Mouse (Mus musculus) thymus, postnatal 4 days (tissue): Measurements from ENCODE around the gene Cd27.
"Not testable (repeated sequence)": the region's sequence is repeated elsewhere in the genome, so short reads cannot be mapped to it uniquely, and the experiment has no call there.

Experiments
- DNase-seq: peaks from one replicate; pipeline ENCODE4 v3.0.0; 2021

Gene Cd27

DNA sequence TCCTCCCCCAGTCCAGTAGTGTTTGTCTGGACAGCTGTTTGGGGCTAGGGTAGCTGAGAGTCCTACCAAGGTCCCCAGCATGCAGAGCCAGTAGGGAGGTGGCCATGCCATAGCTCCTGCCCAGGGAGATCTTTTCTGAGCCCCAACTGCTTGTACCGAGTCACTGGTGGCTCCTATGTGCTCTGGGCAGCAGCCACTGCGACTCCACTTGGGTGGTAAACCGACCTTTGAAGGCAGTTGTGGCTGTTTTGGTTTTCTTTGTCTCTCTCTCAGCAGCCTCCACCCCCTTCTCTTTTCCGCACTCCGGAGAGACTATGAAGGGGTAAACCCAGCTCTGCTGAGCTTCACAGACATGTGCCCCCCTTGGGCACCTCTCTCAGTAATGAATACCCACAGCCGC is at the start of gene Cd27:
Cd27 (minus strand) TSS at position 229 of the 400 bp plus-strand sequence.
- peak; percentile 80 for DNase-seq

DNA sequence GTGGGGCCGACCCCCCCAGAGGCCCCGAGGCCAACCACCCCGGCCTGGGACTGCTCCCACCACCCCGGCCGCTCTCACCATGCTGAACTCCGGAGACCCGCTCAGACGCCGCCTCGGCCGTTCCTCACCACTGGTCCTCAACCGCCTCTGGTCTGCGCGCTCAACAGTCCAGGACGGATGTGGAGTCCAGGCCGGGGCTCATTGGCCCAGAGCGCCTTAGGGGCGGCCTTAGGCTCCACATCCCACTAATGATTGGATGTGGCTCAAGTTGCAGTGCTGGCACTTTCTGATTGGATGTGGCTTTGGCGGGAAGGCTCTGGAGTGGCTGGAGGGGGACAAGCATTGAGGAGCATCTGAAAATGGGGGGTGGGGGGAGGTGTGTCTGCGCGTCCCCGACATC is 49.1 kb upstream of the Cd27 start, which contains the start of gene Tuba3a:
Tuba3a (minus strand) TSS at position 153 of the 400 bp plus-strand sequence.
- DNase-seq: no peak

DNA sequence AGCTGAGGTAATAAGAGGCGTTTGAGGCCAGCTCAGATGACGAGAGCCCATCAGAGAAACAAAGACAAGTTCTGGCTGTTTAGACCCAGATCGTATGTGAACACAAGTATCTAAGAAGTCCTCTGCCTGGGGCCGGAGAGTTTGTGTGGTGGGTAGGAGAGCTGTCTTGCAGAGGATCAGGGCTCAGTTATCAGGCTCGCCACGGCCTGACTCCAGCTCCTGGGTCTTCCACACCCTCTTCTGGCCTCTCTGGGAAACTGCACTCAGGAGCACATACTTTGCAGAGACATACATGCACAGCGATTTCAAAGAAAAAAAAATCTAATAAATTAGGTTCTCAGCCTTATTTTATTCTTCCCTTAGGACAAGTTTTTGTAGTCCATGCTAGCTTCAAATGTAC is 47.9 kb upstream of the Cd27 start:
- DNase-seq: no peak

DNA sequence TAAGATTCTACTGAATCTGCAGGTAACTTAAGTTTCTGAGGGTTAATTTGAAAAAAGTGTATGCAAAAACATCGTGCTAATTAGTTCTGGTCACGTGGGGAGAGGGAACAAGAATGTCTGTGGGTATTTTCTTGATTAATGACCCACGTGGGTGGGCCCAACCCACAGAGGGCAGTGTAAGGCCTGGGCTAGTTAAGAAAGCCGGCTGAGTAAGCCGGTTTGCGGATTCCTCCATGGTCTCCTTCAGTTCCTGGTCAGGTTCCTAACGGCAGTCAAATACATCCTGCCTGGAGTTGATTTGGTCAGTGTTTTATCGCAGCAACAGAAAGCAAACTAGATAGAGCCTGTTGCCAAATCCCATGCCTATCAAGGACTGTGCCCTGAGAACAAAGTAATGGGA is 47.4 kb upstream of the Cd27 start:
- no peak for DNase-seq

DNA sequence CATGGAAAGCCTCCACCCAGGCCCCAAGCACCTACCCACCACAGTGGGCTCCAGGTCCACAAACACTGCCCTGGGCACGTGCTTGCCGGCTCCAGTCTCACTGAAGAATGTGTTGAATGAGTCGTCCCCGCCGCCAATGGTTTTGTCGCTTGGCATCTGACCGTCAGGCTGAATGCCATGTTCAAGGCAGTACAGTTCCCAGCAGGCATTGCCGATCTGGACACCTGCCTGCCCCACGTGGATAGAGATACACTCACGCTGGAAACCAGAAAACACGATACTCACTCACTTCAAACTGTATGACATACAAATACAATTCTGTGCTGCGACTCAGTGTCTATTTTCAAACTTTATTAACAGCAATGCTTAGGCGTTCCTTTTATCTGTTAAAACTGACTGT is 45.9 kb upstream of the Cd27 start:
- not testable (repeated sequence) for DNase-seq

DNA sequence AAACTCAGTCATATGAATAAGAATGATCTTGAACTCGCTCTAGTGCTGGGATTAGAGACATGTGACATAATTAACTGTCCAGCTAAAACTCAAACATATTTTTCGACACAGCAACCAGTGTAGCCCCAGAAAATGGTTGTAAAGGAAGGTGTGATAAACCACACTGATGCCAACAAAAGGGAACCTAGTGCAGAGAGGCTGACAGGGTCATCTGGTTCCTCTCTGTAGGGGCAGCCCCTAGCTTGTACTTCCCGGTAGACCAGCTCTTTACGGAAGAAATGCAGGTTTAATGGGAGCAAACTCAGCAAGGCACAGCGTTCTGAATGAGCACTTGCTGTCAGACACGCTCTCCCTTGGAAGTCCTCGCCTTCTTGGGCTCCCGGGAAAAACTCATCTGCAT is 42.9 kb upstream of the Cd27 start:
- DNase-seq: no peak

DNA sequence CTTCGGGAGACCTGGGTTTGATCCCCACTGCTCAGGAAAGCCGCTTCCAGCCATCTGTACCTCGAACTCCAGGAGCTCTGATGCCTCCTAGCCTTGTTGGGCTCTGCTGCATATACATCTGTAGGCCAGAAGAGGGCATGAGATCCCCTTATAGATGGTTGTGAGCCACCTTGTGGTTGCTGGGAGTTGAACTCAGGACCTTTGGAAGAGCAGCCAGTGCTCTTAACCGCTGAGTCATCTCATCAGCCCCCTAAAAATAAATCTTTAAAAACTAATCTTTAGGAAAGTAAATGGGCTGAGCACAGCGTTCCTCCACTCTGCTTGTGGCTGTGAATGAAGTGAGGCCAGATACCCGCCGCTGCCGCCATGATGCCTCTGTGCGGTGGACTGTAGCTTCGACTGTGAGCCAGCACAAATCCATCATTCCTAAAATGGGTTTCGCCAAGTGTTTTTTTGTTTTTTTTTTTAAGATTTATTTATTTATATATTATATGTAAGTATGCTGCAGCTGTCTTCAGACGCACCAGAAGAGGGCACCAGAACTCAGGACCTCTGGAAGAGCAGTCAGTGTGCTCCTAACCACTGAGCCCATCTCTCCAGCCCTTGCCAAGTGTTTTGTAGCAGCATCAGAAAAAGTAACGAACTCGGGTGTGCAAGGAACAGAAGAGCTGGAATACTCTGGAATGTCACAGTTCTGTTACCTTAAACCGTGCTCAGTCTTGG is 38.2 kb upstream of the Cd27 start:
- peak; percentile 73 for DNase-seq

DNA sequence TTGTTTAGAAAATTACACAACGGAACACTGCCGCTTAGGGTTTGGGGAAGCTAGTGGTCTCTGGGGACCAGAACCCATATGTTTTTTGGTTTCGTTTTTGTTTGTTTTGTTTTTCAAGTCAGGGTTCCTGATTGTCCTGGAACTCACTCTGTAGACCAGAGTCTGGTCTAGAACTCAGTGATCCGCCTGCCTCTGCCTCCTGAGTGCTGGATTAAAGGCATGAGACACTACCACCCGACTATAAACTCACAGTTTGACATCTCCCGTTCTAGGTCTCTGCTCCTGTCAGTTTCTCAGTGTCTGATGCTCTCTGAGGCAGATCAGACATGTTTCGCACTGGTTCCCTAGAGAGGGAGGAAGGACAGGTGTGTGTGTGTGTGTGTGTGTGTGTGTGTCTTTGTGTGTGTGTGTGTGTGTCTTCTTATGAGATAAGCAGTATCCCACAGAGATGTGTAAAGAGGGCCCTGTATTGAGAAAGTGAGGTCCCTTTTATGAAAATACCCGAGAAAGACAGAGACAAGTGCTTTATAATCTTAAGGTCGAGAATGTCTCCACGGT is 35.5 kb upstream of the Cd27 start:
- DNase-seq: no peak

DNA sequence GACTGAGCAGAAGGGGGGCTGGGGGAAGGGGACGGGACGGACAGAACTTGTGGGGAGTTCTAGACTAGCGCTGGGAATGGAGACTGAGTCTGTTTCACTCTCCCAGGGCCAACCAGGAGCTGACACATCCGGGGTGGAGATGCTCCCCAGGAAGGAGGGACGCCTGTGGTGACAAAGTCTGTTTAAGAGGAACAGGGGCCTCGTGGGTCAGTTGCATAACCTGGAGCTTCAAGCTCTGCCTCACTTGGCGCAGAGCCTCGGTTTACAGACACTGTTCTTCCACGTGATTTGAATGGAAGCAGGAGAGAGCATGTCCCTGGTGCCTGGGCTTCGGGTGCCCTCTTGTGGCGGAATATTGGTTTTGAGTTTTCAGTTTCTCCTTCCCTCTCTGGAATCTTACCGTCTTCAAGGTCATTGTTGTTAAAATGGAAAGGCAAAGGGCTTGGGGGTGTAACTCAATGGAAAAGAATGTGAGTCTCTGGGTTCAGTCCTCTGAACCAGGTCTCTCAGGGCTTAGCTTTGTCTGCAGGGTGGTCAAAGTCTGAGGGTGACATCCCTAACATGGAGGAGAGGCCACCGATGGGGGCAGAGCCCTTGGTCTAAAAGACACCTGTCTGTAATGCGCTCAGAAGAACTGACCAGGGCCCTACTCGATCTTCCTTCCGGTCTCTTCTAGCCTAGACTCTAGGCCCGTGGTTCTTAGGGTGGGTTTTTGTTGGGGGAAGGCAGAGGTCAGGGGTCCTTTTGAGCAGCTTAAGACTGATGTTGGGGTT is 34.8 kb upstream of the Cd27 start:
- peak; percentile 91 for DNase-seq

DNA sequence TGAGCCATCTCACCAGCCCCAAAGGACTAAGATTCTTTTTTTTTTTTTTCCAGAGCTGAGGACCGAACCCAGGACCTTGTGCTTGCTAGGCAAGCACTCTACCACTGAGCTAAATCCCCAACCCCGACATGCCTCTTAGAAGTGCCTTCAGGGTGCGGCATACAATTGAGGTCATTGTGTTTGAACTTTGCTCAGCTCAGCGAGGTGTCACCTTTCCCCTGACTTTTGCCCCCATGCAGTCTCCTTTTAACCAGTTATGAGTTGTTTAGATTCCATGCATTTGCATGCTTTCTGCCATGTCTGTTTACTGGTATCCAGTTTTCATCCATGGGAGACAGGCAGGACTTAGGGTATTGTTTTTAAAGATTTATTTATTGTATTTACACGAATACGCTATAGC is 32.0 kb upstream of the Cd27 start:
- no peak for DNase-seq

DNA sequence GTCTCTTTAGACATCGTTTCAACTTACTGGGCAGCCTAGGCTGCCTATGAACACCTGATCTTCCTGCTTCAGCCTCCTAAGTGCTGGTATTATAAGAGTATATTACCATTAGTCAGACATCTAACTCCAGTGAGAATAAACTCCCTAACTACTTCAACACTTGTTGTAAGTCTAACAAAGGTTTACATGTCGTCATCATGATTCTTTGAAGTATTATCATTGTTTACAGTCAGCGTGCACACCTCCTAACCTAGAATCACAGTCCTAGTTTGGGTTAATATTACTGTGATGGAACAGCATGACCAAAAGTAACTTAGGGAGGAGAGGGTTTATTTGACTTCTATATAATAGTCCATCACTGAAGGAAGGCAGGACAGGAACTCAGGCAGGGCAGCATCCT is 30.7 kb upstream of the Cd27 start:
- no peak for DNase-seq

DNA sequence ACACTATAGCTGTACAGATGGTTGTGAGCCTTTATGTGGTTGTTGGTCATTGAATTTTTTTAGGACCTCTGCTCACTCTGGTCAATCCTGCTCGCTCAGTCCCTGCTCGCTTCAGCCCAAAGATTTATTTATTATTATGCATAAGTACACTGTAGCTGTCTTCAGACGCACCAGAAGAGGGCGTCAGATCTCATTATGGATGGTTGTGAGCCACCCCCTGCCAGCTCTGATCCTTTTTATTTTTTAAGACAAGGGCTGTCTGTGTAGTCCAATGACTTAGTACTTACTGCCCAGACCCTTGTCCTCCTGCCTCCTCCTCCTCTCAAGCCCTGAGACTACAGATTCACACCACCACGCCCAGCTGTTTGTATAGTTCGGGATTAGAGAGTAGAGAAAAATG is 29.8 kb upstream of the Cd27 start:
- not testable (repeated sequence) for DNase-seq

DNA sequence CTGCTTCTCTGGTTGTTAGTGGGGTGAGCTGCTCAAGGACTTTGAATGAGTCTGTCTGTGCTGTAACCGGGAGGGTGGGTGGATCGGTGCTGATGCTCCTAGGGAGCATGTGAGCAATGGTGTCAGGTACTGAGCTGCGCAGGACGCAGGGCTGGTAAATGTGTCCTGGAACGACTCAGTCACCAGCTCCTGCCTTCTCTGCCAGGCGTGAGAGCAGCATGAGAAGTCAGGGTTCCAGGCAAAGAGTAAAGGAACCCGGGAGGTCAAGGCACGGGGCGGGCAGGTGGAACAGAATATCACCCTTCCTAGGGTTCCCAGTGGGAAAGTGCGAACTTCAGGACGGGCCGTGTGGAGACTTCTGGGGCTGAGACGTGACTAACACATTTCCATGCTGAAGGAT is 29.3 kb upstream of the Cd27 start:
- no peak for DNase-seq

DNA sequence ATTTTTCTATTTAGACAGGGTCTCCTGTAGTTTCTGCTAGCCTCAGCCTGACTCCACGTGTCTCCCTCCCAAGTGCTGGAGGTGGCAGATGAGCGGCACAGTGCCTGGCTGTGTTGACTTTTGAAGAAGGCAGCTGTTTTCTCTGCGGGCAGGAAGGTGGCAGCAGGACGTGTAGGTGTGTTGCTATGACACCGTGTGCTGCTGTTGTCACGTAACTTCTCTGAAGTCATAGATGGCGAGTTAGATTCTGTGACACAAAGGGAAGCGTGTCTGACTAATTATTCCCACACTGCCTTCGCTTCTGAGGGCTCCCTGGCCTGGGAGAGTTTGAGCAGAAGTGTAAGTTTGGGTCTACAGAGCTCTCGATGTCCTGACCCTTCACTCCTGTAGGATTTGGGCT is 28.4 kb upstream of the Cd27 start:
- peak; percentile 78 for DNase-seq

DNA sequence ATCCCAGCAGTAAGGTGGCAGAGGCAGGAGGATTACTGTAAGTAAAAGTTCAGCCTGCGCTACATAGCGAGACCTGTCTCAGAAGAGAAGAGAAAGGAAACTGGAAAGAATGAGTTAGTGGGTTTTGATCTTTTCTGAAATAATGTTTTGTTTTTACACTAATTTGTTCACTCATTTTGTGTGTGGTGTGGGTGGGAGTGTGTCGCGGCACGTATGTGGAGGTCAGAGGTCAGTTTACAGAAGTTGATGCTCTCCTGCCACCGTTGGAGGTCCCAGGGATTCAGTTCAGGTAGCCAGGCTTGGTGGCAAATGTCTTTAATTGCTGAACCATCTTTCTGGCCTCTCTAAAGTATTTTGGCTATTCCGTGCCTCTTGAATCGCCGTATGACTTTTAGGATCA is 27.4 kb upstream of the Cd27 start:
- no peak for DNase-seq

DNA sequence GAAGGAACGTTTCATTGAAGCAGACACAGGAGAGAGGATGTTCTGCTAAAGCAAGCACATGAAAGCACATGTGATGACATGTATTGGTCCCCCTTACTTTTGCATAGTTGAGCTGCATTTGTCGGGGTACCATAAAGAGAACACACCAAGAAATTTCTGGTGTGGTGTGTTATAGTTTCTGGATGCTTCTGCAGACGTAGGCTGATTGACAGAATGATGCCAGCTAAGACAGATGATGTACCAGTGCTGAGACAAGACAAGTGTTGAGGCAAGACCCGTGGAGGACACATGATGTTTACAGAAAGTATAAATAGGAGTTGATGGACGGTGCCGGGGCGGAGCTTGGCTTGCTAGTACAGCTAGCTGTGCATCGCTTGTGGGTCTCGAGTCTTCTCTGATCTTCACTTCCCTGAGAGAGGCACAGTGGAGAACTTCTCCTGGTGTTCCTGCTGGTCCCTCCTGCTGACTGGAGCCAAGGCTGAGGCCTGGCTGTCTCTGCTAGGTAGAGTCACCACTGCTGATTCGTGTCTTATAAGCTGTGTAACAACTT is 23.3 kb upstream of the Cd27 start:
- DNase-seq: no peak

DNA sequence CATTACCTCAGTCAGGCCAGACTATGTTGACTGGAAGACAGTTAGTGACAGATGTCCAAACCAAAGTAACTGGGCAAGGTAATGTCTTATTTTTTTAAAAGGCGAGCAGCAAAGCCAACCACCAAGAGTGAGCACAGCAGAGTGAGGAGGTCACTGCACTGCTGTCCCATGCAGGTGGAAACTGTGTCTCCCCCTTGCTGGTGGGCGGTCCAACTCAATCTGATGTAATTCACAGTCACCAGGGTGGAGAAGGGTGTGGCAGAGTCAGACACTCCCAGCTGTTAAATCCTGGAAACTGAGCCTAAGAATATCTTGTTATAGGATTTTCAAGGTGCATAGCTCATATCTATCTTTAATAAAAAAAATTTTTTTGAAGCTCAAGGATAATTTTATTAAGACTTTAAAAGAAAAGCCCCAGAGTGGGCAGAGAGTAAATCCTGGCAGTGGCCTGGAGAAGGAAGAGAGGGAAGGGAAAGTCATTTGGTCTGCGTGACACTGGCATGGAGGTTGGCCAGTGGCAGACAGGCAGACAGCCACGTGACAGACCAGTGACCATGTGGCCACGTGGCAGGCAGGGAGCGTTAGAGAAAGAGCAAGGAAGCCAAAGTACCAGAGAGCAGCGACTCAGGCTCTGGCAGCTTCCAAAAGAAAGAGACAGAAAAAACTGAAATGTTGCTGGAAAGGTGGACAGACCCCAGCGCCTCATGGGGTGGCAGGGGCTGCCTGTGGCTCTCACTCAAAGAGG is 19.6 kb upstream of the Cd27 start:
- DNase-seq: no peak

DNA sequence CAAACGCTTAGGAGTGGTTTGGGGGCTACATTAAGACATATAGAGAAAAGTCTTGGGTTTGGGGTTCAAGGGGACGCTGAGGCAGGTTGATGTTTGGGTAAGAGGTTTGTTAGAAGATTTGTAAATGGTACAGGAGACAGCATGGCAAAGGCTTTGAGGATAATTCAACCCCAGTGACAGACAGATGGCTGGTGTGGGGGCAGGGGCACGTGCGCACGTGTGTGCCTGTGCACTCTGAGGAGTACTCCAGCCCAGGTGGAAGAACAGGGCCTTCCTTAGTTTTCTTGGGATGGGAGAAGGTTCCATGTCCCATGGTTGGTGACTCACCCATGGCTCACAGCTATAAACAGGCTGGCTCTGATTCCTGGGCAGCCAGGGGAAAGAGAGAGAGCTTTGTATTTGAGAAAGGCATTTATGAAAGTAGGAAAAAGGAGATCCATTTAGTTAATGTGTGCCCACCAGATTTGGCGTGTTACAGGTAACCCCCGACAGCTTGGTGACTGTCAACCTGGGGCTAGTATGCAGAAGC is 18.8 kb upstream of the Cd27 start:
- DNase-seq: peak; percentile 53

DNA sequence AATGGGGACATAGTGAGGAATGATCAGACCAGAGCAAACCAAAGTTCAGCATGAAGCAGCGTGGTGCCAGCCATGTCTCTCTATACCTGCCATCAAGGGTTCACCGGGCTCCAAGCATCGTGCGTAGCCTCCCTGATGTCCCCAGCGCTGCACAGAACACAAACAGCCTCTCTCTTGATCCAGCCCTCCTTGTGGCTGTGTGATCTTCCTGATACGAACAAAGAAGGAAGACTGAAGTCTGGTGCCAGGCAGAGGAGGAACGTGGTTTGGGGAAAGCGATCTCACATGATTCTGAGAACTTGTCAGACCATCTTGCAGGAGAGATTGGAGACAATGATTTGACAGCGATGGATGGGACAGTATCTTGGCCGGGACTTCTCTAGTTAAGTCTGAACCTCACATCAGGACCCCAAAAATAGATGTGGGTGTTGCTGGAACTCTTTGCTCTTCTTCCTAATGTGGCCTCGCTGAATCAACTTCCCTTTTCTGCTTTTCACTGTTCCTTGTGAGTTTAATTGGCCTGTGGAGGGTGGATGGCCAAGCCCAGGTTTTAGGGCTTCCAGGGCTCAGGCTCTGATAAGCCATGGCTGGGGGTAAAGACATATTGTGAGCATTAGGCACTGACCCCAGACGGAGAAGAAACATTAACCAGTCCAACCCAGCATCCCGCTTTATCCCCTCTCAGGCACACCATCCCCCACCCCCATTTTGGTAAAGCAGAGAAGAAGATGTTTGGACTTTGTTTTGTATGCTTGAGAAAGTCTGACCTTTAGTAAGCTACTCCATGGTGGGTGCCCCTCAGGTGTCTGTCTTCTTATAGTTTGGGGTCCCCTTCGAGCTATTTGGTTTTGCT is 17.3 kb upstream of the Cd27 start:
- DNase-seq: no peak

DNA sequence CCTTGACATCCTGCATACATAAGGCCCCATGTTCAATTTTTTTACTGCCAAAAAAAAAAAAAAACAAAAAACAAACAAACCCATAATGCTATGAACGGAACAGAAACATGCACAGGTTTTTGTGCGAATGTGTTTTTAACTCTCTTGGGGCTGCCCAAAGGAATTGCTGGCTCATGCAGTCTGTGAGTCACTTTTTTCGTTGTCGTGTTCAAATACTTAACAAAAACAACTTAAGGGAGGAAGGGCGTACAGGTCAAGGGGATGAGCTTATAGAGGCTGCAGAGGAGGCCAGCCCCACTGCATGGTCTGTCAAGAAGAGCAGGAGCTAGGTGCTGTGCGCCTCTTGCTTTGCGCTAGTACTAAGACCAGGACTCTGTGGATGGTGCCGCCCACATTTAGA is 15.9 kb upstream of the Cd27 start:
- no peak for DNase-seq

DNA sequence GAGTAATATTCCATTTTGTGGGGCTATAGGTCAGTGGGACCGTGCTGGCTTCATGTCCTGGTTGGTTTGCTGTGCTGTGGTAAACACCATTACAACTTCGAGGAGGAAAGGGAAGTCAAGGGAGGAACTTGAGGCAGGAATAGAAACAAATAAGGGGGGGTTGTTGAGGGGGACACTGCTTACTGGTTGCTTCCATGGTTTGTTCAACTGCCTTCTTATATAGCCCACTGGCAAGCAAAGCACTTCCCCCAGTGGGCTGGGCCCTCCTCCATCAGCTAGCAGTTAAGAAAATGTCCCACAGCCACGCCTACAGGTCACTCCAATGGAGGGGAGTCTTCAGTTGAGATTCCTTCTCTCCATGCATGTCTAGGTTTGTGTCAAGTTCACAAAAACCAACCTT is 15.5 kb upstream of the Cd27 start:
- DNase-seq: no peak

DNA sequence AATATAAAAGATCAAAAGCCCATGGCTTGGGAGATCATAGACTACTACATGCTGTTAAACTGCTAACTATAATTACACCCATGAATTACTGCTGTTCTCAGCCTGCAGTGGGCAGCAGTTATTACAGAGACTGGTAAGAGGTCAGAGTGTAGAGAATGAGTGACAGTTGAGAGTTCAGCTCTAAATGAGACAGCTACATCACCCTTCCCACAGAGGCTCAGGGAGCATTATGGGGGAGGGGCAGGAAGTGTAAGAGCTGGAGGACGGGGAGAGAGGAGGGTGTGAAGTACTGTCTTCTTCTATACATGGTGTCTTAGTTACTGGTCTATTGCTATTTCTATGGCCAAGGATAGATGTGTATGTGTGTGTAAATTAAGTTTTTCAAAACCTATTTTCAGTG is 7.7 kb upstream of the Cd27 start:
- peak; percentile 69 for DNase-seq
